Mouse (Mus musculus) midbrain, embryonic 11.5 days (tissue): ENCODE results near the gene Nck2. TPM values are rescaled to one million over a fixed set of nuclear protein-coding genes. Genes with fewer than 3 reads are reported as not detected.

Source experiments
- ATAC-seq: fragments of 200-750 bp; cut with Nextera tagmentation; 2 replicates; pipeline ENCODE4 v1.8.0; 2017; ENCODE audit warnings: moderate TSS enrichment, moderate library complexity; ENCODE audit not compliant: low FRiP score
- DNase-seq: peaks from one replicate; pipeline ENCODE4 v3.0.0; 2015; ENCODE audit warnings: low spot score; ENCODE audit errors: missing footprints
- H3K27ac ChIP-seq: fragments of 300-500 bp; sonication (generic); 2 replicates; pipeline ENCODE4 v1.5.1; 2014; ENCODE audit warnings: low read depth, low read length
- H3K27me3 ChIP-seq: fragments of 300-500 bp; sonication (generic); 2 replicates; pipeline ENCODE4 v1.6.1; 2014; ENCODE audit warnings: mild to moderate bottlenecking, low read length, moderate library complexity, mixed read lengths; ENCODE audit not compliant: control insufficient read depth, insufficient read depth
- H3K36me3 ChIP-seq: fragments of 300-500 bp; sonication (generic); 2 replicates; pipeline ENCODE4 v1.6.1; 2014; ENCODE audit warnings: mild to moderate bottlenecking, low read length, moderate library complexity, mixed read lengths; ENCODE audit not compliant: control insufficient read depth, insufficient read depth
- H3K4me1 ChIP-seq: fragments of 300-500 bp; sonication (generic); 2 replicates; pipeline ENCODE4 v1.6.1; 2014; ENCODE audit warnings: low read length; ENCODE audit not compliant: control insufficient read depth, insufficient read depth
- H3K4me2 ChIP-seq: fragments of 300-500 bp; sonication (generic); 2 replicates; pipeline ENCODE4 v1.6.1; 2014; ENCODE audit warnings: mild to moderate bottlenecking, moderate library complexity
- H3K4me3 ChIP-seq: fragments of 300-500 bp; sonication (generic); 2 replicates; pipeline ENCODE4 v1.5.1; 2014; ENCODE audit warnings: low read depth, low read length
- H3K9ac ChIP-seq: fragments of 300-500 bp; sonication (generic); 2 replicates; pipeline ENCODE4 v1.6.1; 2014; ENCODE audit warnings: low read length
- H3K9me3 ChIP-seq: fragments of 300-500 bp; sonication (generic); 2 replicates; pipeline ENCODE4 v1.6.1; 2016; ENCODE audit warnings: low read length; ENCODE audit not compliant: control insufficient read depth
- WGBS: fragments of 180-500 bp; shearing (Covaris S2); extraction: QIAGEN DNeasy Blood & Tissue Kit; methylation state at CpG from one replicate; pipeline ENCODE4 v1.1.7; 2014; 5-methylcytosine and 5-hydroxymethylcytosine counted together
- polyA plus RNA-seq: library from polyadenylated mRNA; unstranded; fragments of >200 nt; fragmentation: Nextera tagmentation; extraction: Ambion mirVana; gene quantifications from 2 replicates; pipeline ENCODE4 v1.2.1, GENCODE M21; 2014

Gene Nck2
- polyA plus RNA-seq, 1 experiment from 2014 or later = 33.6 TPM

GRCm38 (mm10) chr1:43489311-43489710 lies 44.9 kb downstream of the Nck2 start:
- H3K27ac ChIP-seq = no peak overlapping the region
- no peaks in the 10 kb centered on the region for H3K36me3 ChIP-seq
- H3K9me3 ChIP-seq = no peaks in the 10 kb centered on the region
- H3K4me1 ChIP-seq = peaks cover 8% of the 10 kb centered on the region; the same call in 1 of the 2 replicates
- no peak overlapping the region for H3K9ac ChIP-seq
- DNase-seq = no peak
- no peak overlapping the region for H3K4me3 ChIP-seq
- no peak overlapping the region for H3K4me2 ChIP-seq
- no peak for ATAC-seq
- no peaks in the 10 kb centered on the region for H3K27me3 ChIP-seq

DNA sequence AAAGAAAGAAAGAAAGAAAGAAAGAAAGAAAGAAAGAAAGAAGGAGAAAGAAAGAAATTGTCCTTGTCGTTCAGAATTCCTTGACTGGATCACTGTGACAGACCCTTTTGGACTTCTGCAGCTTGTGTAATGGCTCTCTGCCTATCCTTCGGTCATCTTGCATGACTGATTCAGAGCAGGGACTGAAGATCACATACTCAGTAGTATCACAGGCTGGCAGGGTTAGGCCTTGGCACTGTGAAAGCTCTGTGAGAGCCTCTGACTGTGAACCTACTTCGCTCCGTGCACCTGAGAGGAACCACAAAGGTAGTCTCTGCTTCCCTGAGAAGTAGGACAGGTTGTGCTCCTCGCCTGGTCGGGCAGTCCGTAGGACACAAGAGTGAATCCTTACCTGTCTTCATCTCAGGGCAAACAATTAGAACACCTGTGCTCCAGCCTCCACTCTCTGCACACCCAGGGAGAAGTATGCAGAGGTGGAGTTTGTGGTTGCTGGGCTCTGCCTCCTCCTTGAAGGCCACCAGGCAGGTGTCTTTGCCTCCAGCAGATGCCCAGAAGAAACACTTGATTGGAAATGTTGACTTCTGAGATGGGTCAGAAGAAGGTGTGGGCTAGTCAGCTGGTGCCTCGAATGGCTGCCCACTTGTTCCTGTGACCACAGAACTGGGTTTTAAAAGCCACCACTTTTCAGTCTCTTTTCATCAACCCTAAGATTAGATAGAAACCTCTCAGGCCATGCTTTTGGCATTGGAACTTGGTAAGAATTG lies 47.3 kb downstream of the Nck2 start:
- Histone ChIP-seq H3K9me3 (no peaks in the 10 kb centered on the region), H3K27ac (no peak overlapping the region), H3K4me3 (no peak overlapping the region), H3K36me3 (no peaks in the 10 kb centered on the region), H3K4me2 (no peak overlapping the region), H3K9ac (no peak overlapping the region), H3K27me3 (no peaks in the 10 kb centered on the region), H3K4me1 (no peaks in the 10 kb centered on the region)
- no peak for ATAC-seq
- WGBS = 96% methylated on average over 8 of the region's 8 CpGs
- no peak for DNase-seq

GRCm38 (mm10) chr1:43492803-43493437 lies 48.5 kb downstream of the Nck2 start:
- no peak overlapping the region for H3K4me2 ChIP-seq
- no peak overlapping the region for H3K9ac ChIP-seq
- H3K4me3 ChIP-seq = no peak overlapping the region
- H3K27ac ChIP-seq = no peak overlapping the region
- no peak for ATAC-seq
- H3K9me3 ChIP-seq = no peaks in the 10 kb centered on the region
- H3K4me1 ChIP-seq = no peaks in the 10 kb centered on the region
- no peak for DNase-seq
- no peaks in the 10 kb centered on the region for H3K27me3 ChIP-seq
- no peaks in the 10 kb centered on the region for H3K36me3 ChIP-seq
- WGBS = 93% methylated on average over 3 of the region's 3 CpGs

- 86% methylated on average over 4 of the region's 4 CpGs for WGBS
- Histone ChIP-seq H3K27me3 (no peaks in the 10 kb centered on the region), H3K9me3 (no peaks in the 10 kb centered on the region), H3K4me1 (no peaks in the 10 kb centered on the region), H3K36me3 (no peaks in the 10 kb centered on the region), H3K4me3 (no peak overlapping the region), H3K4me2 (no peak overlapping the region), H3K27ac (no peak overlapping the region), H3K9ac (no peak overlapping the region)
- ATAC-seq (no peak), DNase-seq (no peak)
Measured at GRCm38 (mm10) chr1:43496051-43496450, 51.7 kb downstream of the Nck2 start.

GRCm38 (mm10) chr1:43496993-43497392 lies 52.6 kb downstream of the Nck2 start:
- no peaks in the 10 kb centered on the region for H3K27me3 ChIP-seq
- no peaks in the 10 kb centered on the region for H3K36me3 ChIP-seq
- H3K4me2 ChIP-seq = no peak overlapping the region
- H3K4me1 ChIP-seq = no peaks in the 10 kb centered on the region
- H3K4me3 ChIP-seq = no peak overlapping the region
- H3K27ac ChIP-seq = no peak overlapping the region
- no peak overlapping the region for H3K9ac ChIP-seq
- WGBS = 95% methylated on average over 3 of the region's 3 CpGs
- ATAC-seq = no peak
- DNase-seq = no peak
- H3K9me3 ChIP-seq = no peaks in the 10 kb centered on the region

DNA sequence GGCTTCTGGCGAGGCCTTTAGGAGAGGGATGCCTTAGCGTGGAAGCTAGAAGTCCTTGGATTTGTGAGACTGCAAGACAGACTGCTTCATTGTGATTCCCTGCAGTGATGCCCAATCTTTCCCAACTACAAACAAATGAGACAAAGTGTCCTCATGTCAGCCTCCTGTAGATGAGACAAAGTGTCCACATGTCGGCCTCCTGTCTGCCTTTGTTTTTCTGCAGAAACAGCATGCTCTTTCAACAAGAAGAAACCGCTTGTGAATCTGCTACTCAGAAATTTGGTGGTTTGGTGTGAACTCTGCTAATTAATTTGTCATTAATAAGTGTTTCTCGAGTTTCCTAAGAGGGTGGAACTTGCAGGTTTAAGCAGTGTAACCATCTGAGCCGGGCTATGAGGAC lies 53.6 kb downstream of the Nck2 start:
- Histone ChIP-seq H3K27me3 (no peaks in the 10 kb centered on the region), H3K9me3 (no peaks in the 10 kb centered on the region), H3K9ac (no peak overlapping the region), H3K4me1 (no peaks in the 10 kb centered on the region), H3K27ac (no peak overlapping the region), H3K36me3 (no peaks in the 10 kb centered on the region), H3K4me3 (no peak overlapping the region), H3K4me2 (no peak overlapping the region)
- DNase-seq = peak; percentile 77
- 74% methylated on average over 6 of the region's 6 CpGs for WGBS
- no peak for ATAC-seq

- 88% methylated on average over 5 of the region's 5 CpGs for WGBS
- no peak overlapping the region for H3K4me3 ChIP-seq
- peaks cover 9% of the 10 kb centered on the region for H3K4me1 ChIP-seq
- no peaks in the 10 kb centered on the region for H3K27me3 ChIP-seq
- no peaks in the 10 kb centered on the region for H3K9me3 ChIP-seq
- no peaks in the 10 kb centered on the region for H3K36me3 ChIP-seq
- H3K9ac ChIP-seq = no peak overlapping the region
- H3K27ac ChIP-seq = no peak overlapping the region
- H3K4me2 ChIP-seq = no peak overlapping the region
- DNase-seq (no peak), ATAC-seq (no peak)
Measured at GRCm38 (mm10) chr1:43500121-43500520, 55.7 kb downstream of the Nck2 start.

DNA sequence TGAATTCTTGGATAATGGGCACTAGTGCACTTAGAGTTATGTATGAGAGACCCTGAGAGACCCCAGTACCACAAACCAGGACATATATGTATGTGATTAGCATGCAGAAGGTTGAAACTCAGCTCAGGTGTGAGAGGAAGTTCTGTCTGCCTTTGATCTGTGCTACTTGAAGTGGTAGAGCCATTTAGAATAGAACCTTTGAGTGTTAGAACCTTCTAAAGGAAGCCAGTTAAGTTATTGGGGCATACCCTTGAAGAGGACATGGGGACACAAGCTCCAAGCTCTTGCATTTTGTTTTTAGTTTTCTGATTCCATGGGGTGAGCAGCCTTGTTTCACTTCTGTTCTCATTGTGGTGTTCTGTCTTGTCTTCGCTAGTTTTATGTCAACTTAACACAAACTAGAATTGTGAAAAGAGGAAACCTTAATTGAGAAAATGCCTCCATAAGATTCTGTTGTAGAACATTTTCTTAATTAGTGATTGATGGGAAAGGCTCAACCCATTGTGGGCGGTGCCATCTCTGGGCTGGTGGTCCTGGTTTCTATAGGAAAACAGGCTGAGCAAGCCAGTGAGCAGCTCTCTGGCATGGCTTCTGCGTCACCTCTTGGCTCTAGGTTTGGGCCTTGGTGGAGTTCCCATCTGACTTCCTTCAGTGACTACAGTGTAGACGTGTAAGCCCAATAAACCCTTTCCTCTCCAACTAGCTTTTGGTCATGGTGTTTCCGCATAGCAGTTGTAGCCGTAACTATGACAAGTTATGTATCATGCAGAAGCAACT lies 57.0 kb downstream of the Nck2 start:
- peaks cover 9% of the 10 kb centered on the region for H3K4me1 ChIP-seq
- no peaks in the 10 kb centered on the region for H3K27me3 ChIP-seq
- no peaks in the 10 kb centered on the region for H3K9me3 ChIP-seq
- ATAC-seq = no peak
- H3K9ac ChIP-seq = no peak overlapping the region
- no peak overlapping the region for H3K4me2 ChIP-seq
- H3K4me3 ChIP-seq = no peak overlapping the region
- H3K36me3 ChIP-seq = no peaks in the 10 kb centered on the region
- no peak for DNase-seq
- 92% methylated on average over 6 of the region's 6 CpGs for WGBS
- H3K27ac ChIP-seq = no peak overlapping the region
